Mouse (Mus musculus): ENCODE results near the gene Pdlim1. TPM values are rescaled to one million over a fixed set of nuclear protein-coding genes. Genes with fewer than 3 reads are reported as not detected.

Pdlim1 gene
- polyA plus RNA-seq, 1 experiment, result not detected

- WGBS, result 91% methylated on average over 3 of the region's 3 CpGs
- Histone ChIP-seq H3K4me1 (ENCODE audit: control insufficient read depth, insufficient read depth, low read length) (no peaks in the 10 kb centered on the region), H3K4me3 (ENCODE audit: insufficient read depth, low read depth, low read length) (no peak overlapping the region), H3K27ac (ENCODE audit: insufficient read depth, low read depth, low read length) (no peak overlapping the region)
- TF ChIP-seq CTCF (IDR thresholded peaks at IDR 0.05; ENCODE audit: insufficient read depth, low read depth, low read length), result no peak
- no peak for TF ChIP-seq POLR2A (IDR thresholded peaks at IDR 0.05; ENCODE audit: insufficient read depth, low read depth, low read length)
Observed at GRCm38 (mm10) chr19:40254741-40255140, 16.9 kb downstream of the Pdlim1 start.

- H3K4me1 ChIP-seq (ENCODE audit: control insufficient read depth, insufficient read depth, low read length), result no peaks in the 10 kb centered on the region
- no peak overlapping the region for H3K4me3 ChIP-seq (ENCODE audit: insufficient read depth, low read depth, low read length)
- WGBS, result 64% methylated on average over 13 of the region's 13 CpGs
- H3K27ac ChIP-seq (ENCODE audit: insufficient read depth, low read depth, low read length), result no peak overlapping the region
- TF ChIP-seq CTCF (IDR thresholded peaks at IDR 0.05; ENCODE audit: insufficient read depth, low read depth, low read length) (no peak), POLR2A (IDR thresholded peaks at IDR 0.05; ENCODE audit: insufficient read depth, low read depth, low read length) (no peak)
Observed at GRCm38 (mm10) chr19:40253768-40254167, 17.9 kb downstream of the Pdlim1 start.

- WGBS, result 96% methylated on average over 4 of the region's 4 CpGs
- Histone ChIP-seq H3K4me3 (ENCODE audit: insufficient read depth, low read depth, low read length) (no peak overlapping the region), H3K27ac (ENCODE audit: insufficient read depth, low read depth, low read length) (no peak overlapping the region), H3K4me1 (ENCODE audit: control insufficient read depth, insufficient read depth, low read length) (no peaks in the 10 kb centered on the region)
- TF ChIP-seq POLR2A (IDR thresholded peaks at IDR 0.05; ENCODE audit: insufficient read depth, low read depth, low read length) (no peak), CTCF (IDR thresholded peaks at IDR 0.05; ENCODE audit: insufficient read depth, low read depth, low read length) (no peak)
Observed at GRCm38 (mm10) chr19:40251115-40251514, 20.5 kb downstream of the Pdlim1 start.

GRCm38 (mm10) chr19:40249352-40249751, 22.3 kb downstream of the Pdlim1 start:
- H3K4me3 ChIP-seq (ENCODE audit: insufficient read depth, low read depth, low read length), result no peak overlapping the region
- no peaks in the 10 kb centered on the region for H3K4me1 ChIP-seq (ENCODE audit: control insufficient read depth, insufficient read depth, low read length)
- no peak overlapping the region for H3K27ac ChIP-seq (ENCODE audit: insufficient read depth, low read depth, low read length)
- TF ChIP-seq CTCF (IDR thresholded peaks at IDR 0.05; ENCODE audit: insufficient read depth, low read depth, low read length) (no peak), POLR2A (IDR thresholded peaks at IDR 0.05; ENCODE audit: insufficient read depth, low read depth, low read length) (no peak)
- 79% methylated on average over 11 of the region's 11 CpGs for WGBS

- 94% methylated on average over 5 of the region's 5 CpGs for WGBS
- TF ChIP-seq POLR2A (IDR thresholded peaks at IDR 0.05; ENCODE audit: insufficient read depth, low read depth, low read length), result no peak
- no peak for TF ChIP-seq CTCF (IDR thresholded peaks at IDR 0.05; ENCODE audit: insufficient read depth, low read depth, low read length)
- no peak overlapping the region for H3K27ac ChIP-seq (ENCODE audit: insufficient read depth, low read depth, low read length)
- no peaks in the 10 kb centered on the region for H3K4me1 ChIP-seq (ENCODE audit: control insufficient read depth, insufficient read depth, low read length)
- H3K4me3 ChIP-seq (ENCODE audit: insufficient read depth, low read depth, low read length), result no peak overlapping the region
Observed at GRCm38 (mm10) chr19:40248476-40248875, 23.2 kb downstream of the Pdlim1 start.

GRCm38 (mm10) chr19:40247268-40247666, 24.4 kb downstream of the Pdlim1 start:
- H3K4me3 ChIP-seq (ENCODE audit: insufficient read depth, low read depth, low read length), result no peak overlapping the region
- H3K4me1 ChIP-seq (ENCODE audit: control insufficient read depth, insufficient read depth, low read length), result no peaks in the 10 kb centered on the region
- 67% methylated on average over 5 of the region's 5 CpGs for WGBS
- no peak overlapping the region for H3K27ac ChIP-seq (ENCODE audit: insufficient read depth, low read depth, low read length)
- TF ChIP-seq POLR2A (IDR thresholded peaks at IDR 0.05; ENCODE audit: insufficient read depth, low read depth, low read length) (no peak), CTCF (IDR thresholded peaks at IDR 0.05; ENCODE audit: insufficient read depth, low read depth, low read length) (no peak)

- 80% methylated on average over 7 of the region's 7 CpGs for WGBS
- no peak for TF ChIP-seq CTCF (IDR thresholded peaks at IDR 0.05; ENCODE audit: insufficient read depth, low read depth, low read length)
- no peak for TF ChIP-seq POLR2A (IDR thresholded peaks at IDR 0.05; ENCODE audit: insufficient read depth, low read depth, low read length)
- Histone ChIP-seq H3K27ac (ENCODE audit: insufficient read depth, low read depth, low read length) (no peak overlapping the region), H3K4me1 (ENCODE audit: control insufficient read depth, insufficient read depth, low read length) (no peaks in the 10 kb centered on the region), H3K4me3 (ENCODE audit: insufficient read depth, low read depth, low read length) (no peak overlapping the region)
Observed at GRCm38 (mm10) chr19:40246646-40247267, 24.9 kb downstream of the Pdlim1 start.

GRCm38 (mm10) chr19:40240838-40241689, 30.6 kb downstream of the Pdlim1 start:
- TF ChIP-seq POLR2A (IDR thresholded peaks at IDR 0.05; ENCODE audit: insufficient read depth, low read depth, low read length) (no peak), CTCF (IDR thresholded peaks at IDR 0.05; ENCODE audit: insufficient read depth, low read depth, low read length) (no peak)
- H3K4me1 ChIP-seq (ENCODE audit: control insufficient read depth, insufficient read depth, low read length), result peaks cover 8% of the 10 kb centered on the region
- H3K27ac ChIP-seq (ENCODE audit: insufficient read depth, low read depth, low read length), result no peak overlapping the region
- no peak overlapping the region; the same call in 1 of the 2 replicates for H3K4me3 ChIP-seq (ENCODE audit: insufficient read depth, low read depth, low read length)
- WGBS, result 16% methylated on average over 14 of the region's 14 CpGs

- WGBS, result 86% methylated on average over 6 of the region's 6 CpGs
- Histone ChIP-seq H3K4me1 (ENCODE audit: control insufficient read depth, insufficient read depth, low read length) (peaks cover 8% of the 10 kb centered on the region), H3K27ac (ENCODE audit: insufficient read depth, low read depth, low read length) (no peak overlapping the region), H3K4me3 (ENCODE audit: insufficient read depth, low read depth, low read length) (no peak overlapping the region)
- no peak for TF ChIP-seq POLR2A (IDR thresholded peaks at IDR 0.05; ENCODE audit: insufficient read depth, low read depth, low read length)
- no peak for TF ChIP-seq CTCF (IDR thresholded peaks at IDR 0.05; ENCODE audit: insufficient read depth, low read depth, low read length)
Observed at GRCm38 (mm10) chr19:40240360-40240759, 31.3 kb downstream of the Pdlim1 start.

Data from olfactory bulb, adult 2 months (tissue).